Mouse (Mus musculus): Measurements from ENCODE around the gene Rnf31. TPM values are rescaled to one million over a fixed set of nuclear protein-coding genes. Genes with fewer than 3 reads are reported as not detected.

Gene Rnf31
- polyA plus RNA-seq, 1 experiment from 2014 or later = 21.2 TPM

GRCm38 (mm10) chr14:55579511-55580496, 11.7 kb upstream of the Rnf31 start:
- Histone ChIP-seq H3K36me3 (peaks cover 26% of the 10 kb centered on the region), H3K9me3 (no peaks in the 10 kb centered on the region), H3K4me1 (replicated peaks) (peaks cover 42% of the 10 kb centered on the region), H3K4me3 (no peak overlapping the region), H3K27ac (no peak overlapping the region), H3K27me3 (ENCODE audit: insufficient read depth, poor library complexity, severe bottlenecking) (peaks cover 7% of the 10 kb centered on the region; the same call in 1 of the 2 replicates)
- 82% methylated on average over 23 of the region's 23 CpGs for WGBS
- DNase-seq (ENCODE audit: low spot score) = no peak

GRCm38 (mm10) chr14:55580731-55581130, 10.8 kb upstream of the Rnf31 start:
- no peak for DNase-seq (ENCODE audit: low spot score)
- Histone ChIP-seq H3K27ac (no peak overlapping the region), H3K9me3 (no peaks in the 10 kb centered on the region), H3K4me1 (replicated peaks) (peaks cover 46% of the 10 kb centered on the region), H3K27me3 (ENCODE audit: insufficient read depth, poor library complexity, severe bottlenecking) (peaks cover 7% of the 10 kb centered on the region; the same call in 1 of the 2 replicates), H3K4me3 (no peak overlapping the region), H3K36me3 (peaks cover 26% of the 10 kb centered on the region)
- WGBS = 94% methylated on average over 16 of the region's 16 CpGs

DNA sequence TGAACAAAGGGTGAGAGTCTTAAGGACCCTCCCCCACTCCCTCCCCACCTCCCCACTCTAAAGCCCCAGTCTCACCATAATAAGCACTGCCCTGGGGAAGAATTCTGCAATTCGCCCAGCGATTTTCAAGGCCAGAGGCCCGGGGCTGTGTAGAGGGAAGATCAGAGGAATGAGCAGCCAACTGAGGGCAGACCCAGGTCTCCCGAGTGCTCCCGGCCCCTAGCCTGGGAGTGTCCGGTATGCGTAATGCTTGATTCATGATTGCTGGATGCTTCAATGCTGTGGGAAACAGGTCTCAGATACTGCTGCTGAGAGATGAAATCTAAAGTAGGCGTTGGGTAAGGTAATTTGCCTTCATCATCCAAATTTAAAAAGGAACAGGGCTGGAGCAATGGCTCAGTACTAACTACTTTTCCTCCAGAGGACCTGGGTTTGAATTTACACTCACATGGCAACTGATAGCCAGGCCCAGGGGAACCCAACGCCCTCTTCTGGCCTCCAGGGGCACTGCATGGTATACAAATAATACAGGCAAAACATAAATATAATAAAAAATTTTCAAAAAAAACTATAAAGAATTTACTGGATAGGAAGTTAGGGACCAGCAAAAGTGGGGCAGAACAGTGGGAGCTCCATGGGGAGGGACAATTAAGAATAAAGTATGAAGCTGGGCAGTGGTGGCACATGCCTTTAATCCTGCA, 9.4 kb upstream of the Rnf31 start:
- peaks cover 30% of the 10 kb centered on the region for H3K36me3 ChIP-seq
- no peaks in the 10 kb centered on the region for H3K9me3 ChIP-seq
- H3K4me3 ChIP-seq = no peak overlapping the region
- no peak overlapping the region for H3K27ac ChIP-seq
- H3K4me1 ChIP-seq (replicated peaks) = peaks cover 38% of the 10 kb centered on the region
- peaks cover 7% of the 10 kb centered on the region; the same call in 1 of the 2 replicates for H3K27me3 ChIP-seq (ENCODE audit: insufficient read depth, poor library complexity, severe bottlenecking)
- 78% methylated on average over 9 of the region's 9 CpGs for WGBS
- no peak for DNase-seq (ENCODE audit: low spot score)

- DNase-seq (ENCODE audit: low spot score) = no peak
- Histone ChIP-seq H3K27me3 (ENCODE audit: insufficient read depth, poor library complexity, severe bottlenecking) (peaks cover 7% of the 10 kb centered on the region; the same call in 1 of the 2 replicates), H3K27ac (peak overlapping the region; percentile 82; the same call in 1 of the 2 replicates), H3K4me3 (peak overlapping the region; percentile 67), H3K36me3 (peaks cover 49% of the 10 kb centered on the region), H3K4me1 (replicated peaks) (peaks cover 21% of the 10 kb centered on the region), H3K9me3 (no peaks in the 10 kb centered on the region)
- 37% methylated on average over 5 of the region's 5 CpGs for WGBS
These were observed 7.2 kb upstream of the Rnf31 start for GRCm38 (mm10) chr14:55584303-55584701.

DNA sequence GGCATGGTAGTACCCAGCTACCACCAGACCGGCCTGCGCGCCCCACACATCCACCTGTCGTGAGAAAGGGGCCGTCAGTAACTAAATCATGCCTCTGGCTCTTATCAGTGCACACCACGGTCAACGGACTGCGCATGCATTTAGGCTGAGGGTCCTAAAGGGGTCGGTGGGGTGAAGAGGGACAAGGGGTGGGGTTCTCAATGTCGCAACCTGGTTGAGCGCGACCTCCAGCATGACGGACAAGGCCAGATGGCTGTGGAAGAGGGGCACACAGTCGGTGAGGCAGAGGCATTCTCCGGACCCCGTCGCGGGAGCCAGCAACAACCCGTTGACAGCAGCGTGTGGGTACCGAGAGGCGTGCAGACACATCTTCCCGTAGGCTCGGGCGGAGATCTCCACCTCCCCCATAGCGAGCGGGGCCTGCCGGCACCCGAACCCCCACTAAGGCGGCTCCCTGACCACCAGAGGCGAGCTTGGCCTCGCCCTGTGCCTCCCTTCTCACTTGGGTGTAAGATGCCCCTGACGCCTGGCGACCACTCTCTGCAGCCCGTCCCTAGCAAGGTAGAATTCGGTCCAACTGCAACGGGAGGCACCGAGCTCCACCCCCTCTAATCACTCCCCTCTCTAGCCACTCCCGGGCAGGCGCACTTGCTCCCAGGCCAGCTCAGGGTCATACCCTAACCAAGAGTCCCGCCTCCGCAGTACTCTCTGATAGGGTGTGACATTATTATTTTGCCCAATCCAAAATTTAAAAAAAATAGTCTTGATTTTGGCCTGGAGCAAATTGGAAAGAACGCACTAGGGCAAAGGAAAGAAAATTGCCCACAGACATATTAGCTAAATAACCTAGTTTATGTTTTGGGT, 6.6 kb upstream of the Rnf31 start, which contains the start of gene Emc9:
Gene Emc9 (minus strand): TSS at position 601 of the 864 bp plus-strand sequence.
- Histone ChIP-seq H3K36me3 (peaks cover 48% of the 10 kb centered on the region), H3K4me1 (replicated peaks) (peaks cover 18% of the 10 kb centered on the region), H3K27me3 (ENCODE audit: insufficient read depth, poor library complexity, severe bottlenecking) (peaks cover 7% of the 10 kb centered on the region; the same call in 1 of the 2 replicates), H3K27ac (peak within 1 kb of the TSS; percentile 82), H3K4me3 (peak within 1 kb of the TSS; percentile 67), H3K9me3 (no peaks in the 10 kb centered on the region)
- peak; percentile 66 for DNase-seq (ENCODE audit: low spot score)
- 1% methylated on average over 43 of the region's 43 CpGs for WGBS

DNA sequence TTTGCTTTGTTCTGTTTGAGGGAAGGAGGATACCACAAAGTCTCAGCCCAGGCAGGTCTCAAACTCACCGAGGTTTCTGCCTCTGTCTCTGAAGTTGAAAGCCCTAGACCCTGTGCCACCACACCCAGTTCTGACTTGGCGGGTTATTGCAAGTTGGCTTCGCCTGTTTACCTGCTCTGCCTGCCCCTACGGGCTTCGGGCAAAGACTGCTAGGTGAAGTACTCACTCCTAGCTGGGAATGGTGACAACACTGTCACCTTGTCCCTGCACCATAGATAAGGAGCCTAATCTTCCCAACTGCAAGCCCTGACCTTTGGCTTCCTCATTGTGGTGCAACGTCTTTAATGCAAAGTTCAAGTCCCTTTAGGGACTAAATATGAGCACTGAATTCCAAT, 5.9 kb upstream of the Rnf31 start:
- H3K27ac ChIP-seq = peak overlapping the region; percentile 23; the same call in 1 of the 2 replicates
- H3K4me1 ChIP-seq (replicated peaks) = peaks cover 23% of the 10 kb centered on the region
- WGBS = 62% methylated on average over 6 of the region's 6 CpGs
- H3K4me3 ChIP-seq = peak overlapping the region; percentile 67
- H3K9me3 ChIP-seq = no peaks in the 10 kb centered on the region
- DNase-seq (ENCODE audit: low spot score) = no peak
- H3K36me3 ChIP-seq = peaks cover 42% of the 10 kb centered on the region
- peaks cover 7% of the 10 kb centered on the region; the same call in 1 of the 2 replicates for H3K27me3 ChIP-seq (ENCODE audit: insufficient read depth, poor library complexity, severe bottlenecking)

GRCm38 (mm10) chr14:55586149-55586548, 5.4 kb upstream of the Rnf31 start:
- Histone ChIP-seq H3K27me3 (ENCODE audit: insufficient read depth, poor library complexity, severe bottlenecking) (peaks cover 7% of the 10 kb centered on the region; the same call in 1 of the 2 replicates), H3K27ac (no peak overlapping the region), H3K4me3 (no peak overlapping the region), H3K9me3 (no peaks in the 10 kb centered on the region), H3K36me3 (peaks cover 36% of the 10 kb centered on the region), H3K4me1 (replicated peaks) (peaks cover 24% of the 10 kb centered on the region)
- 91% methylated on average over 2 of the region's 2 CpGs for WGBS
- no peak for DNase-seq (ENCODE audit: low spot score)

- H3K36me3 ChIP-seq = peaks cover 33% of the 10 kb centered on the region
- no peaks in the 10 kb centered on the region for H3K9me3 ChIP-seq
- 95% methylated on average over 5 of the region's 5 CpGs for WGBS
- H3K4me3 ChIP-seq = no peak overlapping the region
- DNase-seq (ENCODE audit: low spot score) = no peak
- no peak overlapping the region for H3K27ac ChIP-seq
- no peaks in the 10 kb centered on the region; the same call in 1 of the 2 replicates for H3K27me3 ChIP-seq (ENCODE audit: insufficient read depth, poor library complexity, severe bottlenecking)
- H3K4me1 ChIP-seq (replicated peaks) = peaks cover 47% of the 10 kb centered on the region
These were observed 2.2 kb upstream of the Rnf31 start for GRCm38 (mm10) chr14:55589271-55589670.

- WGBS = 89% methylated on average over 11 of the region's 11 CpGs
- no peak for DNase-seq (ENCODE audit: low spot score)
- Histone ChIP-seq H3K4me1 (replicated peaks) (peaks cover 41% of the 10 kb centered on the region), H3K9me3 (no peaks in the 10 kb centered on the region), H3K36me3 (peaks cover 39% of the 10 kb centered on the region), H3K4me3 (peak overlapping the region; percentile 86), H3K27me3 (ENCODE audit: insufficient read depth, poor library complexity, severe bottlenecking) (no peaks in the 10 kb centered on the region), H3K27ac (peak overlapping the region; percentile 94)
These were observed 1.6 kb upstream of the Rnf31 start for GRCm38 (mm10) chr14:55589771-55590448.

- peak; percentile 93 for DNase-seq (ENCODE audit: low spot score)
- 1% methylated on average over 22 of the region's 22 CpGs for WGBS
These were observed 669 bp upstream of the Rnf31 start, which contains the start of gene Psme2 for GRCm38 (mm10) chr14:55590748-55591330. Gene Psme2 (minus strand): TSS chr14:55591113.

GRCm38 (mm10) chr14:55592226-55592625, 718 bp downstream of the Rnf31 start:
- DNase-seq (ENCODE audit: low spot score) = no peak
- peak overlapping the region; percentile 94 for H3K27ac ChIP-seq

More at GRCm38 (mm10) chr14:55590748-55591330, 669 bp upstream of the Rnf31 start, which contains the start of gene Psme2:
- peaks cover 33% of the 10 kb centered on the region for H3K4me1 ChIP-seq (replicated peaks)
- no peaks in the 10 kb centered on the region for H3K27me3 ChIP-seq (ENCODE audit: insufficient read depth, poor library complexity, severe bottlenecking)
- H3K27ac ChIP-seq = peak within 1 kb of the TSS; percentile 94
- no peaks in the 10 kb centered on the region for H3K9me3 ChIP-seq
- peaks cover 49% of the 10 kb centered on the region for H3K36me3 ChIP-seq
- peak within 1 kb of the TSS; percentile 86 for H3K4me3 ChIP-seq

More at GRCm38 (mm10) chr14:55592226-55592625, 718 bp downstream of the Rnf31 start:
- WGBS = 12% methylated on average over 16 of the region's 16 CpGs
- no peaks in the 10 kb centered on the region for H3K27me3 ChIP-seq (ENCODE audit: insufficient read depth, poor library complexity, severe bottlenecking)
- peak overlapping the region; percentile 86 for H3K4me3 ChIP-seq
- peaks cover 58% of the 10 kb centered on the region for H3K36me3 ChIP-seq
- peaks cover 33% of the 10 kb centered on the region for H3K4me1 ChIP-seq (replicated peaks)
- no peaks in the 10 kb centered on the region for H3K9me3 ChIP-seq

Data from hindbrain, embryonic 10.5 days (tissue).